Mouse (Mus musculus): Measurements from ENCODE around the gene Slc22a15.

Gene Slc22a15

DNA sequence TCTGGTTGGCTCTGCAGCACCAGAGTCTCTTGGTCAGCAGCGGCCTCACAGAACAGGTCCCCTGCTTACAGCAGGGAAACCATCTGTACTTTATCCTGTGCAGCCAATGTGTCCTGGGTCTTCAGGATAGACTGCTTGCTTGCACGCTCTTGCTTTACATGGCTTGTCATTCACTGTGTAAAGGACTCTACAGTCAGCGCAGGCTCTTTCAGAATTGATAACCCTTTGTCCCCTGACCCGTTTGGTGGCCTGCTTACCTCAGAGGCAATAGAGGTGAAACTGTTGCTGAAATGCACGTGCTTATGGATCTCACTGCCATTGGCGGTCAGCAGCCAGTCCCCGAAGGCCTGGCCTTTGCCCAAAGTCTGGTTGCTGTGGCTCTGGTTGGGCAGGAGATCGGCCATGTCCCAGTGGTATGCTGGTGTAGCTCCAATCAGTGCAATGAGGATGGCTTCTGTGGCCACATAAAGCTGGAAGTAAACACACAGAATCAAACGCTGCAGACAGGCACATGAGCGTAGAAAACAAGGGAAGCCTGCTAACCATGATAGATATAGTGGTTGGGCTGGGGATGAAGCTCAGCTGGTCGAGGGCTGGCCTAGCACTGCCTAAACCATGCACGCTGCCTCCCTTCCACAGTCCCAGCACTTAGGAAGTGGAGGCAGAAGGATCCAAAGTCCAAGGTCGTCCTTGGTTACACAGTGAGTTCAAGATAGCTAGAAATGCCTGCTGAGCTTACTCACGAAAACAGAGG is 9.0 kb downstream of the Slc22a15 start:
- DNase-seq = no peak

- no peak for DNase-seq
Measured at GRCm38 (mm10) chr3:101914266-101914665, 10.0 kb downstream of the Slc22a15 start.

DNA sequence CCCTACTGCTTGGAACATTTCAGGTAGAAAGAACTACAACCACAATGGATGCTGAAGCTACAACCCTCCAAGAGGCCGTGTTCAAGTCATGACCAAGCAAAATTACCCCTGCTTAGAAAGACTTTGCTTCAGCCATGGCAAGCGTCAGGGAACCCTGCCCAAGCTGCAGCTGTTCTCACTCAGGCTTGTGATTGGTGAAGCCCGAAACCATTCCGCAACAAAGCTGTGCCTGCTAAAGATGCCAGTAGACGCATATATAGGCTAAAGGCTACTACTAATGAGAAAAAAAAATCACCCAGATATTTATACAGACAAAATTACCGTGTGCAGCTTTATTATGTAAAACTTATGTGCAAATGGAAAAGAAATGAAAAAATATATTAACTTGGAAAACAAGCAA is 12.2 kb downstream of the Slc22a15 start:
- DNase-seq = no peak

- no peak for DNase-seq
Measured at GRCm38 (mm10) chr3:101907049-101907448, 17.2 kb downstream of the Slc22a15 start.

- DNase-seq = no peak
Measured at GRCm38 (mm10) chr3:101904776-101905175, 19.5 kb downstream of the Slc22a15 start.

DNA sequence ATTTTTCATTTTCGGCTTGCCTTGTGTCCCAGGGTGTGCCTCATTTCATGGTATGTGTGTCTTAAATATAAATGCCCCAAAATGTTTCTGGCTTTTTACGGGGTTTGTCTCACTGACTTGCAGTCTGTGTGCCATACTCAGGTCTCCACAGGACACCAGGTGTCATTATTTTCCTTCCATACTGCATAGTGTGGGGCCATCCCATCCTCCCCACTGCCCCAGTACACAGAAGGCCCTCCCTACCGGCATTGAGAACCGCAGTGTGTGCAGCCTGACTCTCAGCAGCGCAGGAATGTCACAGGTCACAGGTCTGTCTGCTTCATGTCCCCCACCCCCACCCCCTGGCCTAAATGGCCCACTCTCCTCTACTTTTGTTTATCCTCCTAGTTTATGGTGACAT is 21.2 kb downstream of the Slc22a15 start:
- DNase-seq = no peak

GRCm38 (mm10) chr3:101902344-101902743 is 21.9 kb downstream of the Slc22a15 start:
- DNase-seq = peak; percentile 17

DNA sequence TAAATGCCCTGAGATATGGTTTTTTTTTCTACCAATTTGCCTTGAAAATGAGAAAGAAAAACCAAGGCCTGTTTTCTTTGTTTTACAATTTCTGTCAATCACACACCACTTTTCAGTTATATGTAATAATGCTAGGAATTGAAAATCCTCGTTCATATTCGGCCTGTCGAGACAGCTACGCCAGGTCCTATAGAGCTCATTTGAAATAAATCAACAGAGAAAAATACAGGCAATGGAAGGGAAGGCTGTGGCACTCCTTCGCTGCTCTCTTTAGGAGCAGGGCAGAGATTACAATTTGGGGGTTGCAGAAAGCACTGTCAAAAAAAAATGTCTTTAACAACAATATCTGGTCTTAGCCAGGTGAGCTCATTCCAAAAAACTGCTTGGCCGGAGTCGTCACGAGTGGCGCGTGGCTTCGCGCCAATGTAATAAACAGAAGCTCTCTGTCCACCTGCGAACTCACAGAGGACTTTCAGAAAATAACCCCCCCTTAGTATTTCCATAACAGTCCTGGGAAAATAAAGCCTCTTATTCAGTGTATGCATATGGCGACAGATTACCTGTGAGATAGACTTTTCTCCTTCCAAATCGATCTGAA is 26.8 kb downstream of the Slc22a15 start:
- DNase-seq = no peak

GRCm38 (mm10) chr3:101896893-101897292 is 27.4 kb downstream of the Slc22a15 start:
- peak; percentile 73 for DNase-seq

GRCm38 (mm10) chr3:101895376-101895910 is 28.8 kb downstream of the Slc22a15 start:
- DNase-seq = no peak

- no peak for DNase-seq
Measured at GRCm38 (mm10) chr3:101885591-101885990, 38.7 kb downstream of the Slc22a15 start.

DNA sequence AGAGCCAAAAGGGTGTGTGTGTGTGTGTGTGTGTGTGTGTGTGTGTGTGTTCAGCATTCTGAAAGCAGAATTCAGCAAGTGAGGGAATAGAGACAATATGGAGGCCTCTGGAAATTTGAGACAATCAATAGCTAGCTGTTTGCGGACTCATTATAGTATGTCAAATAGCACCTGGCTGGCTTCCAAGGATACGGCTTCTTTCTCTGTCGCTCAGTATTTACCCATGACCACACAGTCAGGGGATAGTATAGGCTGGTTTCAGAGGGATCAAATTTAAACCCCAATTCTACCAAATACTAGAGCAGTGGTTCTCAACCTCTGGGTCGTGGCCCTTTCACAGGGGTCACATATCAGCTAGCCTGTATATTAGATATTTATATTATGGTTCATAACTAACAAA is 39.2 kb downstream of the Slc22a15 start:
- no peak for DNase-seq

DNA sequence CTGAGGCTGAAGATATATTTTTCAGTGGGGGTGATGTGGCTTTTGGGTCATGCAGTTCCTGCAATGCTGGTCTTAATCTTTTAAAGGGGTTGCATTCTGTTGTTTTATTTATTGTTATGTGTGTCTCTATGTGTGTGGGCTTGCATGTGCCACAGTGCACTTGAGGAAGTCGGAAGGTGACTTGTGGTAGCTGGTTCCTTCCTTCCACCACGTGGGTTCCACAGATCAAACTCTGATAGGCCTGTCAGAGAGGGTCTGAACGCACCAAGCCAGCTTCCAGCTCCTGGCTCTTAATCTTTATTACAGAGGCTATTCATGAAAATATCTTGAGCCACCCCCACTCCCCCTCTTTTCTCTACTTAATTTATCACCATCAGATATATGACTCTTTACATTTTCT is 40.4 kb downstream of the Slc22a15 start:
- DNase-seq = no peak

DNA sequence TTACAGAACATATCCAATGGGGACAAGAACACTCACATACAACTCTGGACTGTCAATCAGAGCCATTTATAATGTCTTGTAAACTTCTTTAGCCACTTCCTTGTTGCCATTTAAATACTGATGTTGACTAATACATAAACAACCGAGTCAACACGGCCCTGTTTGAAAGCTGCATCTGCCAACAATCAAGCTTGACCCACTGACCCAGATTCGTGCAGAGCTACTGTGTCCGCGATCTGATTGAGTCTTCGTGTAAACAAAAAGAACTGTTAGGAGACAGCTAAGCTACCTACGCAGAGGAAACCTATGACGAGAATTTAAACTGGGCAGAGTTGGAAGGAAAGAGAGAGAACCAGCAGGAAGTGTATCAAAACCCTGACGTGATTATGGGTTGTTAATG is 42.5 kb downstream of the Slc22a15 start:
- DNase-seq = no peak

DNA sequence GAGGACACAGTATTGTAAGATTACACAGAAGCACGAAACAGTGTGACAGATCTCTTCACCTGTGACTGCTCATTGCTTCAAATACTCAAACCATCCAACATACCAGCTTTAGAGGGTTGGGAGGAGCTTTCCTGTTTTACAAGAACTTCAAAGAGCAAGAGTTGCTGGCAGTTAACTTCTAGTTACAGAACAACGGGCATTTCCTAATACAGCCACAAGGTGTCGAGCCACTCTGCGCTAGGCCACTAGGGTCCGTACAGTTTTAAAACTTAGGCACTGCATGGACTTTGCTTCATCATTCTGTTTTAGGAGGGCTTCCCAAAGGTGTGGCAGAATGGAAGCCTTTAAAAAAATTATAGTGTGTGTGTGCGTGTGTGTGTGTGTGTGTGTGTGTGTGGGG is 43.4 kb downstream of the Slc22a15 start:
- no peak for DNase-seq

GRCm38 (mm10) chr3:101878136-101878535 is 46.1 kb downstream of the Slc22a15 start:
- no peak for DNase-seq

DNA sequence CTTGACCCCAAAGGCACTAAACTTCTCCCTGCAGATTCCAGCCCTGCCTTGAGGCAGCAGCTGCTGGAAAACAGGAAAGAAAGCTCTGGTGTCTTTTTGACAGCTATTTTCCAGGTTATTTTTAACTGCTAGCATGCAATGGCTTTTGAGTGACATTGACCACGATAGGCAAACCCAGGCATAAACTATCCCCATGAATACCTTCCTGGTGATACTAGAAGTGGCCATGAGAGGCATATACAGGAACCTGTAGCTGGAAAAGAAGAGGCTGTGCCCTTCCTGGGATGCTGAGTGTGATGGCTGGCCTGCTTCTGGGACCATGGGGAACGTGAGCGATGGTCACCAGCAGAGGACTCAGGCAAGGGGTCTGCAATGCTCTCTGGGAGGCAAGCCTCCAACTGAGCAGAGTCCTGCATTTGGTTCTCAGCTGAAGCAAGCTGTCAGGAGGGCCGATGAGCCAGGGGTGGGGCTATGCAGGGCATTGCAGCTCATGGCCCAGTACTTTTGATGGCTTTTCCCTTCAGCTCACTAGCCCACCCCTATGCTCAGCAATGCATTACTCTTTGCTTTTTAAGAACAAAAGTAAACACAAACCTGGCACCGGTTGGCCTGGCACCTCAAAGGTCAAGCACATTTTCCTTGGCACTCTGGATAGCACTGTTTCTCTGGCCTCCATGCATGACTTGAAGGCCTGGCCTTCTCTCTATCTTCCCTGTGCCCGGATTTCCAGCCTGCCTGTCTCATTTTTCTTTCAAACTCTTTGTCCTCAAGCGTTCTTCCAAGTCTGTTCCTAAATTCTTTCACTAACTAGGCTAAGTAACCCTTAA is 47.6 kb downstream of the Slc22a15 start:
- DNase-seq = peak; percentile 18

DNA sequence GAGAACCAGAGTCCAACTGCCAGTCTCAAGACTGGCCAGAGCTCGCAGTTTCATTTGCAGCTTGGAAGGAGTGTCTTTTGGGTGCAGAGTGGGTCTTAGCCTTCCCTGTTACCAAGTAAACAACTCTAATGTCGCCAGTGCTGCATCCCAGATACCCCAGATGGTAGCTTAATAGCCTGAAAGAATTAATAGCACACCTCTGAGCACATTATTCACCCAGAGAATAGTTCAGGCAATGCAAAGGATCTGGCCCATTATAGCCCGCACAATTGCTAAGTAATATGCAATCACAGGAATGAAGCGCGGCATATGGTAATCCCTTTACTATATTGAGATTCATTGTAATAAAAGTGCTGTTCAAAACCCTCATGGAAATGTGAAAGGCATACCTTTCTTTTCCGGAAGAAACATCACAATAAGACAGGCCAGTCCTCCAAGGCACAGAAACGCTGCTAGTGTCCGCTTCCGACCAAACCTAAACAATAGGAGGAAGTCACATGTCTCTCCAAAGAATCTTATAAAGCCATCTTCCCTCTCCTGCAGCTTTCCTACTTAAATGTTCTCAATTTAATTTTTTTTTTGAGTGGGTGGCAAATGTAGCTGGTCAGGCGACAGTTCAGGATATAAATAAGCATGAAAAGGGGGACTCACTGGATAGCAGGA is 48.9 kb downstream of the Slc22a15 start:
- peak; percentile 16 for DNase-seq

DNA sequence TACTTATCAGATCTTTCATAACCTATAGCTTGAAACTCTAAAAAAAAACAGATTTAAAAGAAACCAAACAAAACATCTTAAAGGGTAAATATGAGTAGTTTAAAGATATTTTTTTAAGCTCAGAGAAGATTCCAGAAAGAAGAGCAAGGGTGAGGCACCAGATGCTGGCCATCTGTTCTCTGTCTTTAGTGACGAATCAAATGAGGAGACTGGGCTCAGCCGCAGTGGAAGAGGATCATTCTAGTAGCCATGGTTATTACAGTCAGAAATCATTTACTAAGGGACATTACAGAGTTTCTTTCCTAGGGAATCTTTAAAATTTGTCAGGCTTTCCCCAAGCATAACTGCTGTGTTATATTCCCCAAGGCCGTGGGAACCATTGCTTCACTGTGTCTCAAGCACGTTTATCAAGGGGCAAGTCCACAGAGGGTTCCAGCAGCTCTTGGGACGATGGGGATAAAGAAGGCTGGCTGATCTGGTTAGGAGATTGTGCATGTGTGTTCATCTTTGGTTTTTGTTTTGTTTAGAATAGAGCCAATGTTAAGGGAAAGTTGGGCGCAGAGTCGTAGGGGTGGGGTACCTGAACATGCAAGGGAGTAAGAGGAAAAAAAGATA is 51.1 kb downstream of the Slc22a15 start:
- DNase-seq = no peak

DNA sequence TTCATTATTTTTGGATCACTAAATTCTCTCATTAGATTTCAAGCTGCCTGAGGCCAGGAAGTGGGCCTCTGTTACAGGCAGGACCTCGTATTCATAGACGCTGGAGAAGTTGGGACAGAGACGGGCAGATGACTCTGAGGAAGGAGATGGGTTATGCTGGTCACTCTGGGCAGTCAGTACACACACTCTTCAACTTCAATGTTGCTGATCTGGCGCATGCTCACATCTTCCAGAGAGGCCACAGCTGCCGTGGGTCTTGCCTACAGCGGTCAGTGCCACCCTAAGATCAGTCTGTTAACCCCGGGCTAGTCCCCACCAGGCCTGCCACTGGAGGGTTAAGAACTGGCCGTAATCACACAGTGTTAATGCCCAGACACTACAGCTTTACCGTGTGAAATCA is 52.3 kb downstream of the Slc22a15 start:
- DNase-seq = no peak

GRCm38 (mm10) chr3:101867001-101867421 is 57.2 kb downstream of the Slc22a15 start:
- DNase-seq = no peak

GRCm38 (mm10) chr3:101861856-101862255 is 62.4 kb downstream of the Slc22a15 start:
- DNase-seq = no peak

GRCm38 (mm10) chr3:101860151-101860550 is 64.1 kb downstream of the Slc22a15 start:
- DNase-seq = no peak
